Mouse (Mus musculus) olfactory bulb, adult 2 months (tissue): ENCODE measurements around the gene Odf3l1. TPM values are rescaled to one million over a fixed set of nuclear protein-coding genes. Genes with fewer than 3 reads are reported as not detected.

Experiments used
- H3K27ac ChIP-seq: fragments of 200-500 bp; 2 replicates; pipeline ENCODE4 v1.5.1; 2012; ENCODE audit warnings: low read depth, low read length; ENCODE audit not compliant: insufficient read depth
- H3K4me1 ChIP-seq: fragments of 200-500 bp; 2 replicates; pipeline ENCODE4 v1.6.1; 2012; ENCODE audit warnings: low read length; ENCODE audit not compliant: control insufficient read depth, insufficient read depth
- H3K4me3 ChIP-seq: fragments of 200-500 bp; 2 replicates; pipeline ENCODE4 v1.5.1; 2012; ENCODE audit warnings: mild to moderate bottlenecking, low read depth, low read length, moderate library complexity; ENCODE audit not compliant: insufficient read depth
- CTCF ChIP-seq: fragments of 200-500 bp; IDR thresholded peaks from 2 replicates; pipeline ENCODE4 v1.5.1; 2012; ENCODE audit warnings: low read depth, mild to moderate bottlenecking, low read length, moderate library complexity; ENCODE audit not compliant: insufficient read depth
- POLR2A ChIP-seq: fragments of 200-500 bp; IDR thresholded peaks from 2 replicates; pipeline ENCODE4 v1.6.1; 2012; ENCODE audit warnings: mild to moderate bottlenecking, low read depth, low read length, moderate library complexity; ENCODE audit not compliant: insufficient read depth
- WGBS: fragments of 180-500 bp; shearing (Covaris S2); methylation state at CpG from one replicate; pipeline ENCODE4 v1.1.7; 2018; 5-methylcytosine and 5-hydroxymethylcytosine counted together
- polyA plus RNA-seq: library from polyadenylated mRNA; stranded (reverse); fragments of >200 nt; gene quantifications from 2 replicates; pipeline ENCODE4 v1.2.4, GENCODE M21; 2012; ENCODE audit warnings: low replicate concordance; ENCODE audit not compliant: missing spikeins, insufficient read depth, insufficient read length

Gene Odf3l1
- polyA plus RNA-seq, 1 experiment, result not detected

DNA sequence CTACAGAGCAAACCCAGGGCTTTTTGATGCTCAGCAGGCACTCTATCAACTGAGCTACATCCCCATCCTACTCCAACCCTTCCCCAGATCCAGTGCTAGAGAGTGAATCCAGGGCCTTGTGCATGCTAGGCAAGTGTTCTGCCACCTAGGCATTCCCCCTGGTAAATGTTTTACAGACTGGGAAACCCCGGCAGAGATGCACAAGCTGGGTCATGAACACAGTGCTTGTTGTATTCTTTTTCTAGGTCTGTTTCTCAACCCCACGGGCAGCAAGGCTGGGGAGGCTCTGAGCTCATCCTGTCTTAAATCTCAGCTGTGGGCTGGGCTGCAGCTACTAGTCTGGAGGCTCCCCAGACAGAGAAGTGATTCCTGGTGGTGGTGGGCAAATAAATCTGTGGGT is 1.6 kb downstream of the Odf3l1 start:
- H3K4me3 ChIP-seq, result no peak overlapping the region
- no peak overlapping the region for H3K27ac ChIP-seq
- 60% methylated on average over 2 of the region's 2 CpGs for WGBS
- H3K4me1 ChIP-seq, result peaks cover 17% of the 10 kb centered on the region
- TF ChIP-seq POLR2A, result no peak
- no peak for TF ChIP-seq CTCF

DNA sequence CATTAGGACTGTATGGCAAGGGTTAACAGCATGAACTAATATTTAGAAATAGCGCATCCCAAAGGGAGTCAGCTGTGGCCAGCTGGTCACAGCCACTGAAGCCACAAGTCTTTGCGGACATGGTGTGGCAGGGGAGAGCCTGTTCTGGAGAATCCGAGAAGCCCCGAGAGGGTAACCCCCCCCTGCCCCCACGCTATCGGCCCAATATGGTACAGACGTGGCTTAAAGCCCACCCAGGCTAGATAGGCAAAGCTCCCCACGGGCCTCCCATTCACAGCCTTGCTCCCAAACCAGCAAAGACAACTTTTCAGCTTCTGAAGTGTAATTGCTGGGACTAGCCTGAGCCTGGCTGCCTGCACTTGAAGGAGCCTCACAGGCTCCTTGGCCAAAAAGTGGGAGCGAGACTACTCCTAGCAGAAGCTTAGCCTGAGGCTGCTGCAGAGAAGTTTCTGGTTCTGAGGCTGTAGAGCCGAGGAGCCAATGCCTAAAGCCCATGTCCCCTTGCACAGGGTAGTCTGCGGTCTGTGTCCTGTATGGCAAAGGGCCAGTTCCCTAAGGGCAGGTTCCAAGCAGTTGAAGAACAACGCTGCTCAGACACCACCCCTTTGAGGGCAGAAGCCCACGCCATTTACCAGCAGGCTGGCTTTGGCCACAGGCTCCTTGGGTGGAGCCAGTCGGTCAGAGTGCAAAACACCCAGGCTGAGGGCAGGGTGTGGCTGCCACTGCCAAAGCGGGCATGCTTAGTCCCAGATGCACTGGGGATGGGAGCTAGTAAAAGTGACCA is 3.8 kb downstream of the Odf3l1 start:
- Histone ChIP-seq H3K27ac (no peak overlapping the region), H3K4me3 (no peak overlapping the region), H3K4me1 (peaks cover 13% of the 10 kb centered on the region)
- 75% methylated on average over 15 of the region's 15 CpGs for WGBS
- no peak for TF ChIP-seq CTCF
- no peak for TF ChIP-seq POLR2A

DNA sequence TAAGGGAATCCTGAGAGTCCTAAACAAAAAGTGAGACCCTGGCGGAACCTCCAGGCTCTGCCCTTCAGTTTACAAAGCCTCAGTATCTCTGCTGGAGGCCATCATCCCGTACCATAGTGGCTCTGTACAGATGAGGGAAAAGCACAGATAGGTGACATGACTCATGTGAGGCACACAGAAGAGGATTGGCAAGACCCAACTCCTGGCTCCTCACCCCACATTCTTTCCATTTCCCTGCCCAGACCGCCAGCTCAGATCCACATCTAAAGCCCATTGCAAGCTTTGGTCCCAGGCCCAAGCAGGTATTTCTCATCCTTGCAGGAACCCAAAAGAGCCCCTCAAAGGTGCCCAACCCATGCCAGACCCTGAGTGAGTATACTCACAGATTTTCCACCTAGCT is 4.4 kb downstream of the Odf3l1 start:
- 93% methylated on average over 3 of the region's 3 CpGs for WGBS
- TF ChIP-seq POLR2A, result no peak
- TF ChIP-seq CTCF, result no peak
- H3K4me3 ChIP-seq, result no peak overlapping the region
- H3K27ac ChIP-seq, result no peak overlapping the region
- peaks cover 12% of the 10 kb centered on the region for H3K4me1 ChIP-seq

DNA sequence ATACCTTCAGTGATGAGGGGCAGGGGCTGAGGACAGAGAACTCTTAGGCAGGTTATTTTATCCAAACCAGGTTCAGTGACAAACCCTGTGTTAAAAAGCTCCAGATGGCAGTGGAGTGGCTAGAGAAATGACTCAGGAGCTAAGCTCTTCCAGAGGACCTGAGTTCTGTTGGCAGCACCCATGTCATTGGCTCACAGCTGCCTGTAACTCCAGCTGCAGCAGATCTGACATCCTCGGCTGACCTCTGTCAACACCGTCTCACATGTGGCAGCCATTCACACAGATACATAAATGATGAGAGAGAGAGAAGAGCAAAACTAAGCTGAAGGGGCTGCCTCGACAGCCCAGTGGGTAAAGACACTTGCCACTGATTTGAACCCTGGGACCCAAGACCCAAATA is 7.0 kb downstream of the Odf3l1 start:
- no peaks in the 10 kb centered on the region for H3K4me1 ChIP-seq
- no peak overlapping the region for H3K4me3 ChIP-seq
- H3K27ac ChIP-seq, result no peak overlapping the region
- TF ChIP-seq CTCF, result no peak
- no peak for TF ChIP-seq POLR2A
- 83% methylated on average over 3 of the region's 3 CpGs for WGBS

DNA sequence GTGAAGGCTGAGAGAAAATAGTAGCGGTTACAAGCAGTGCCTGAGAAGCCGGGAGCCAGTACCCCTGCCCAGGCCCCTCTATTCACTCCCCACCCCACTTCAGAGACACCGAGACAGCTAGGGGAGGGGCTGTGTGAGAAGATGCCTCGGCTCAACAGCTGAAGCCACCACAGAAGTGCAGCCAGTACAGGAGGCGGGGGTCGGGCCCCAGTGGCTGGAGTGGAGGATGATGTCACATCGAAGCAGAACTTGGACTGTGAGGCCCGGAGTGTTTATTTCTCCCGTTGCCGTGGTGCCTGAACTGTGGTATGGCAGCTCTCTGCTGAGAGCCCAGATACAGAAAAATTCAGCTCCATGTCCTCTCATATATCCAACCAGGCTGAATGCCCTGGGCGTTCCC is 12.7 kb downstream of the Odf3l1 start:
- H3K4me3 ChIP-seq, result no peak overlapping the region
- TF ChIP-seq POLR2A (no peak), CTCF (no peak)
- peaks cover 6% of the 10 kb centered on the region; the same call in 1 of the 2 replicates for H3K4me1 ChIP-seq
- H3K27ac ChIP-seq, result no peak overlapping the region
- 50% methylated on average over 11 of the region's 11 CpGs for WGBS

DNA sequence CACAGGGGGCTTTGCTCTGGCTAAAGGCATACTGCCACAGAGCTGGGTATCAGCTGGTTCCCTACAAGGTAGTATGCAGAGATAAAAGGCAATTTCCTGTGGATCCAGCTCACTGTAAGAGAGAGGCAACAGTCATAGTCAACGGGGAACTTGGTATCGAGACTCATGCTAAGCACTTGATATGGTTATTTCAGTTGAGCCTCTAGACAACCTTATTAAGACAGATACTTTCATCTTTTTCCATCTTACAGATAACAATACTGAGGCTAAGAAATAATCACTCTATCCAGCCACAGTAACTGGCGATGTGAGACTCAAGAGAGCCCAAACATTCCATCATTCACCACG is 13.6 kb downstream of the Odf3l1 start:
- TF ChIP-seq POLR2A, result no peak
- no peak for TF ChIP-seq CTCF
- H3K4me1 ChIP-seq, result peaks cover 6% of the 10 kb centered on the region; the same call in 1 of the 2 replicates
- H3K4me3 ChIP-seq, result no peak overlapping the region
- 96% methylated on average over 4 of the region's 4 CpGs for WGBS
- no peak overlapping the region for H3K27ac ChIP-seq

DNA sequence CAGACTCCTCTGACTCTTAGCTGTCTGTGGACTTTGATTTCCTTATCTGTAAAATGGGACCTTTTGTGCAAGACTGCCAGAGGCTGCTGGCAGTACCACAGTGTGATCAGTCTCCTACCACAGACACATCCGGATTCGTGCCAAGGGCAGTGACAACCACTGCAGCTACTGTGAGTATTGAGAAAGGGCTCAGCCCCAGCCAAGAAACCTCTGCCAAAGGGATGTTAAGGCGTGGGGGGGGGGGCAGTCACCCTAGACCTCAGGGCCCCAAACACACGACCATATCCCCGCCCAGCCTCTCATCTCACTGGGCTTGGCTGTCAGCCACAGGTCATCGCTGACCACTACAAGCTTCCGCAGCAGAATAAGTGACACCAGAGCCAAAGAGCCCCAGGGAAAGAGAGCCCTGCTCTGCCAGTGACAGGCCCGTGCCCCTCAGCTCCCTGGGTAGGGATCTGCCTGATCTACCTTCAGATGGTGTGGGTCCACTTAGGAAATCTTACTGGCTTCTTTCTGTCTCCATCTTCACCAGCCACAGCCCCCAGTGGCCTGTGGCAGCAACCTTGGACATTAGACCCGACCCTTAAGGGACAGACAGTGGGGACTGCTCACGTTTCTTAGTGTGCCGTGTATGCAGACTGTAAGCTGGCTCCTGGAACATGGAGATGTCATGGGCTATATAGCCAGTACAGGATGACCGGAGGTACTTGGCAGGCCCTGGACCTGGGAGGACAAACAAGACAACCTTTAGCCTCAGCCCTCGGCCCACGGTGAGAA is 14.2 kb downstream of the Odf3l1 start:
- 79% methylated on average over 14 of the region's 14 CpGs for WGBS

DNA sequence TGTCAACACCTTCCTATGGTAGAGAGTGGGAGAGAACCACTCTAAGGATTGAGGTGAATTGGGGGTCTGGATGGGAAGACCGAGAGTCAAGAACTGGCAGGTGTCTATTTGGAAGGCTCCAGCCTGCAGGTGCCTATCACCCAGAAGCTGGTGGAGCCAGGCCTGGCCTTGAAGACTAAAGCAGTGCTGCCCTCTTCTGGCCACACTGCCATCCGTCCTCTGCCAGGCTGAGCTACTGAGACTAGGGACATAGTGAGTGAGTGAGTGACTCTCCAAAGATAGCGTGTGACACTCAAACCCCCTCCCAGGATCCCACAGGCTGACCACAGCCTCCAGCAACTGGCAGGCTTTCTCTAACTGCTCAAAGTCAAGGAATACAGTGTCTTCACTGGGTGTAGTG is 17.0 kb downstream of the Odf3l1 start:
- TF ChIP-seq POLR2A (no peak), CTCF (peak; percentile 43; the same call in 1 of the 2 replicates)
- Histone ChIP-seq H3K27ac (no peak overlapping the region), H3K4me1 (peaks cover 9% of the 10 kb centered on the region; the same call in 1 of the 2 replicates), H3K4me3 (no peak overlapping the region)
- 20% methylated on average over 3 of the region's 3 CpGs for WGBS

More for the DNA sequence above, 14.2 kb downstream of the Odf3l1 start:
- H3K27ac ChIP-seq, result no peak overlapping the region
- peaks cover 6% of the 10 kb centered on the region; the same call in 1 of the 2 replicates for H3K4me1 ChIP-seq
- no peak overlapping the region for H3K4me3 ChIP-seq
- TF ChIP-seq POLR2A, result no peak
- TF ChIP-seq CTCF, result no peak

DNA sequence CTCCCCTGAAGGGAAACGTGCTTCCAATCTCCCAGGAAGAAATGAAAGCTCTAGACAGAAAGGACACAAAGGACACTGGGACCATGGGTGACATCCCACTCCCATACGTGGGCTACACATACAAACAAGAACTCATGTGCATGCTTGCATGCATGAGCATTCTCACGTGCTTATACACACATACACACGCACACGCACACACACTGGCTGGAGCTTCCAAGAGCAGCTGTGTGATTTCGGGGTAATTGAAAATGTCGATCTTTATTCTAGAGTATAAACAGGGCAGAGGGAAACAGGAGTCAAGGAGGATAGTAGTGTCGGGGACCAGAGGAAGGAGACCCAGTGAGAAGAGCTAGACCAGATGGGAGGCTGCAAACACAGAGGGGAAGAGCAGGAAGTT is 19.8 kb downstream of the Odf3l1 start:
- no peak for TF ChIP-seq POLR2A
- no peak for TF ChIP-seq CTCF
- H3K4me1 ChIP-seq, result peaks cover 4% of the 10 kb centered on the region; the same call in 1 of the 2 replicates
- no peak overlapping the region for H3K27ac ChIP-seq
- no peak overlapping the region for H3K4me3 ChIP-seq
- WGBS, result 30% methylated on average over 8 of the region's 8 CpGs
